Mouse (Mus musculus): ENCODE measurements around the gene Olfr1066. TPM values are rescaled to one million over a fixed set of nuclear protein-coding genes. Genes with fewer than 3 reads are reported as not detected.
"Not testable (repeated sequence)": the region's sequence is repeated elsewhere in the genome, so short reads cannot be mapped to it uniquely, and the experiment has no call there.

Gene Olfr1066
- not detected in 2 replicates for polyA plus RNA-seq (2015; fragmentation: Nextera tagmentation; extraction: Ambion mirVana)

- Histone ChIP-seq H3K27ac (no peak within 1 kb of the TSS), H3K4me1 (no peaks in the 10 kb centered on the region), H3K4me2 (no peak within 1 kb of the TSS), H3K9me3 (no peaks in the 10 kb centered on the region), H3K36me3 (replicated peaks) (no peaks in the 10 kb centered on the region), H3K27me3 (replicated peaks) (no peaks in the 10 kb centered on the region), H3K9ac (no peak within 1 kb of the TSS), H3K4me3 (no peak within 1 kb of the TSS)
- WGBS, result 91% methylated on average over 1 of the region's 1 CpGs
- ATAC-seq (replicated peaks), result no peak
Measured at GRCm38 (mm10) chr2:86456169-86456568, at the start of gene Olfr1066. Olfr1066 (minus strand) TSS chr2:86456269.

- H3K4me2 ChIP-seq, result no peak within 1 kb of the TSS
- WGBS, result 53% methylated on average over 1 of the region's 1 CpGs
- H3K9ac ChIP-seq, result no peak within 1 kb of the TSS
- H3K27ac ChIP-seq, result no peak within 1 kb of the TSS
- no peak for ATAC-seq (replicated peaks)
- H3K4me3 ChIP-seq, result no peak within 1 kb of the TSS
- H3K27me3 ChIP-seq (replicated peaks), result no peaks in the 10 kb centered on the region
- no peaks in the 10 kb centered on the region for H3K36me3 ChIP-seq (replicated peaks)
- H3K4me1 ChIP-seq, result no peaks in the 10 kb centered on the region
- H3K9me3 ChIP-seq, result no peaks in the 10 kb centered on the region
Measured at GRCm38 (mm10) chr2:86487286-86487685, 31.2 kb upstream of the Olfr1066 start, which contains the start of gene Olfr228. Olfr228 (minus strand) TSS chr2:86487386.

GRCm38 (mm10) chr2:86464442-86465109 lies 8.5 kb upstream of the Olfr1066 start:
- no peak overlapping the region for H3K4me3 ChIP-seq
- H3K27me3 ChIP-seq (replicated peaks), result no peaks in the 10 kb centered on the region
- WGBS, result 35% methylated on average over 10 of the region's 10 CpGs
- H3K9me3 ChIP-seq, result no peaks in the 10 kb centered on the region
- H3K4me1 ChIP-seq, result no peaks in the 10 kb centered on the region
- H3K27ac ChIP-seq, result no peak overlapping the region
- H3K4me2 ChIP-seq, result peak overlapping the region; percentile 24
- no peaks in the 10 kb centered on the region for H3K36me3 ChIP-seq (replicated peaks)
- no peak overlapping the region for H3K9ac ChIP-seq
- peak; percentile 70; the same call in 1 of the 2 replicates for ATAC-seq (replicated peaks)

- no peaks in the 10 kb centered on the region for H3K4me1 ChIP-seq
- H3K4me2 ChIP-seq, result no peak overlapping the region
- H3K27ac ChIP-seq, result no peak overlapping the region
- H3K9ac ChIP-seq, result no peak overlapping the region
- H3K36me3 ChIP-seq (replicated peaks), result no peaks in the 10 kb centered on the region
- H3K4me3 ChIP-seq, result no peak overlapping the region
- 91% methylated on average over 1 of the region's 1 CpGs for WGBS
- no peaks in the 10 kb centered on the region for H3K9me3 ChIP-seq
- no peak for ATAC-seq (replicated peaks)
- no peaks in the 10 kb centered on the region for H3K27me3 ChIP-seq (replicated peaks)
Measured at GRCm38 (mm10) chr2:86460434-86460833, 4.4 kb upstream of the Olfr1066 start.

- not testable (repeated sequence) for H3K9ac ChIP-seq; H3K4me2 ChIP-seq; H3K27ac ChIP-seq; ATAC-seq (replicated peaks); H3K9me3 ChIP-seq; H3K4me1 ChIP-seq; H3K4me3 ChIP-seq; H3K27me3 ChIP-seq (replicated peaks); H3K36me3 ChIP-seq (replicated peaks)
- 58% methylated on average over 1 of the region's 1 CpGs for WGBS
Measured at GRCm38 (mm10) chr2:86450491-86450890, 5.6 kb downstream of the Olfr1066 start, which contains the start of gene Olfr1065. Olfr1065 (minus strand) TSS chr2:86450591.

- H3K9ac ChIP-seq; H3K9me3 ChIP-seq; ATAC-seq (replicated peaks); H3K27me3 ChIP-seq (replicated peaks); H3K4me1 ChIP-seq; H3K4me3 ChIP-seq; H3K36me3 ChIP-seq (replicated peaks); H3K4me2 ChIP-seq; H3K27ac ChIP-seq: not testable (repeated sequence)
- WGBS, result 52% methylated on average over 1 of the region's 1 CpGs
Measured at GRCm38 (mm10) chr2:86442101-86442500, 14.0 kb downstream of the Olfr1066 start.

- ATAC-seq (replicated peaks); H3K27ac ChIP-seq; H3K27me3 ChIP-seq (replicated peaks); H3K36me3 ChIP-seq (replicated peaks); H3K4me1 ChIP-seq; H3K9me3 ChIP-seq; H3K9ac ChIP-seq; H3K4me2 ChIP-seq; H3K4me3 ChIP-seq: not testable (repeated sequence)
- 93% methylated on average over 8 of the region's 8 CpGs for WGBS
Measured at GRCm38 (mm10) chr2:86428511-86428910, 27.6 kb downstream of the Olfr1066 start.

GRCm38 (mm10) chr2:86426649-86427048 lies 29.4 kb downstream of the Olfr1066 start, which contains the start of gene Olfr1062:
Olfr1062 (minus strand) TSS chr2:86426749.
- H3K27me3 ChIP-seq (replicated peaks); H3K4me1 ChIP-seq; H3K27ac ChIP-seq; H3K9ac ChIP-seq; H3K36me3 ChIP-seq (replicated peaks); ATAC-seq (replicated peaks); H3K4me3 ChIP-seq; H3K9me3 ChIP-seq; H3K4me2 ChIP-seq: not testable (repeated sequence)

- Histone ChIP-seq H3K27me3 (replicated peaks) (no peaks in the 10 kb centered on the region), H3K4me3 (no peak within 1 kb of the TSS), H3K9me3 (no peaks in the 10 kb centered on the region), H3K9ac (no peak within 1 kb of the TSS), H3K27ac (no peak within 1 kb of the TSS), H3K4me1 (no peaks in the 10 kb centered on the region), H3K4me2 (no peak within 1 kb of the TSS), H3K36me3 (replicated peaks) (no peaks in the 10 kb centered on the region)
- 80% methylated on average over 1 of the region's 1 CpGs for WGBS
- no peak for ATAC-seq (replicated peaks)
Measured at GRCm38 (mm10) chr2:86413950-86414349, 42.1 kb downstream of the Olfr1066 start, which contains the start of gene Olfr1061. Olfr1061 (minus strand) TSS chr2:86414050.

Other genes with a start within 250 kb of the Olfr1066 start
- not detected in 2 replicates for gene Olfr1046, start 237.0 kb downstream of the Olfr1066 start, polyA plus RNA-seq (2015; fragmentation: Nextera tagmentation; extraction: Ambion mirVana)
- not detected in 2 replicates for gene Olfr1047, start 224.9 kb downstream of the Olfr1066 start, polyA plus RNA-seq (2015; fragmentation: Nextera tagmentation; extraction: Ambion mirVana)
- not detected in 2 replicates for gene Olfr1048, start 216.0 kb downstream of the Olfr1066 start, polyA plus RNA-seq (2015; fragmentation: Nextera tagmentation; extraction: Ambion mirVana)
- gene Olfr1049, start 197.9 kb downstream of the Olfr1066 start, polyA plus RNA-seq (2015; fragmentation: Nextera tagmentation; extraction: Ambion mirVana), result not detected in 2 replicates
- not detected in 2 replicates for gene Olfr1051, start 177.2 kb downstream of the Olfr1066 start, polyA plus RNA-seq (2015; fragmentation: Nextera tagmentation; extraction: Ambion mirVana)
- gene Olfr1052, start 163.8 kb downstream of the Olfr1066 start, polyA plus RNA-seq (2015; fragmentation: Nextera tagmentation; extraction: Ambion mirVana), result not detected in 2 replicates
- not detected in 2 replicates for gene Olfr1053, start 141.0 kb downstream of the Olfr1066 start, polyA plus RNA-seq (2015; fragmentation: Nextera tagmentation; extraction: Ambion mirVana)
- gene Olfr1054, start 120.8 kb downstream of the Olfr1066 start, polyA plus RNA-seq (2015; fragmentation: Nextera tagmentation; extraction: Ambion mirVana), result not detected in 2 replicates
- gene Olfr1055, start 106.0 kb downstream of the Olfr1066 start, polyA plus RNA-seq (2015; fragmentation: Nextera tagmentation; extraction: Ambion mirVana), result not detected in 2 replicates
- gene Olfr1056, start 93.8 kb downstream of the Olfr1066 start, polyA plus RNA-seq (2015; fragmentation: Nextera tagmentation; extraction: Ambion mirVana), result not detected in 2 replicates
- gene Olfr1057, start 77.9 kb downstream of the Olfr1066 start, polyA plus RNA-seq (2015; fragmentation: Nextera tagmentation; extraction: Ambion mirVana), result not detected in 2 replicates
- not detected in 2 replicates for gene Olfr1058, start 67.7 kb downstream of the Olfr1066 start, polyA plus RNA-seq (2015; fragmentation: Nextera tagmentation; extraction: Ambion mirVana)
- not detected in 2 replicates for gene Olfr1061, start 42.2 kb downstream of the Olfr1066 start, polyA plus RNA-seq (2015; fragmentation: Nextera tagmentation; extraction: Ambion mirVana)
- not detected in 2 replicates for gene Olfr1062, start 29.5 kb downstream of the Olfr1066 start, polyA plus RNA-seq (2015; fragmentation: Nextera tagmentation; extraction: Ambion mirVana)
- not detected in 2 replicates for gene Olfr1065, start 5.7 kb downstream of the Olfr1066 start, polyA plus RNA-seq (2015; fragmentation: Nextera tagmentation; extraction: Ambion mirVana)
- gene Olfr228, start 31.1 kb upstream of the Olfr1066 start, polyA plus RNA-seq (2015; fragmentation: Nextera tagmentation; extraction: Ambion mirVana), result not detected in 2 replicates
- not detected in 2 replicates for gene Olfr1076, start 52.2 kb upstream of the Olfr1066 start, polyA plus RNA-seq (2015; fragmentation: Nextera tagmentation; extraction: Ambion mirVana)
- not detected in 2 replicates for gene Olfr1079, start 86.2 kb upstream of the Olfr1066 start, polyA plus RNA-seq (2015; fragmentation: Nextera tagmentation; extraction: Ambion mirVana)
- not detected in 2 replicates for gene Olfr1080, start 102.0 kb upstream of the Olfr1066 start, polyA plus RNA-seq (2015; fragmentation: Nextera tagmentation; extraction: Ambion mirVana)
- not detected in 2 replicates for gene Olfr1082, start 142.7 kb upstream of the Olfr1066 start, polyA plus RNA-seq (2015; fragmentation: Nextera tagmentation; extraction: Ambion mirVana)
- not detected in 2 replicates for gene Olfr1084, start 183.5 kb upstream of the Olfr1066 start, polyA plus RNA-seq (2015; fragmentation: Nextera tagmentation; extraction: Ambion mirVana)
- not detected in 2 replicates for gene Olfr1085, start 205.8 kb upstream of the Olfr1066 start, polyA plus RNA-seq (2015; fragmentation: Nextera tagmentation; extraction: Ambion mirVana)
- gene Olfr1086, start 223.8 kb upstream of the Olfr1066 start, polyA plus RNA-seq (2015; fragmentation: Nextera tagmentation; extraction: Ambion mirVana), result not detected in 2 replicates
- not detected in 2 replicates for gene Olfr1087, start 242.1 kb upstream of the Olfr1066 start, polyA plus RNA-seq (2015; fragmentation: Nextera tagmentation; extraction: Ambion mirVana)